Mouse (Mus musculus) embryo, embryonic 11 days (tissue): ENCODE measurements around the gene Dus2.

ENCODE experiments used
- DNase-seq: peaks from one replicate; pipeline ENCODE4 v3.0.0-alpha.2; 2015

Dus2 gene

GRCm38 (mm10) chr8:106102321-106102720 lies 111.2 kb downstream of the Dus2 start:
- DNase-seq: no peak
